Mouse (Mus musculus): ENCODE results near the gene Lgals7. TPM values are rescaled to one million over a fixed set of nuclear protein-coding genes. Genes with fewer than 3 reads are reported as not detected.
"Not testable (repeated sequence)": the region's sequence is repeated elsewhere in the genome, so short reads cannot be mapped to it uniquely, and the experiment has no call there.

Gene Lgals7
- polyA plus RNA-seq, 1 experiment: 0.12 TPM

GRCm38 (mm10) chr7:28867508-28868340 is 4.1 kb downstream of the Lgals7 start:
- not testable (repeated sequence) for H3K79me3 ChIP-seq (ENCODE audit: low read depth); H3K27me3 ChIP-seq (ENCODE audit: control insufficient read depth, insufficient read depth, insufficient read length); H3K4me3 ChIP-seq (ENCODE audit: insufficient read depth, poor library complexity, severe bottlenecking); H3ac ChIP-seq (ENCODE audit: control insufficient read depth, insufficient read length, low read depth); H3K36me3 ChIP-seq (ENCODE audit: control insufficient read depth, insufficient read depth); H3K79me2 ChIP-seq (ENCODE audit: control insufficient read depth, insufficient read depth)
- peak; percentile 66 for TF ChIP-seq CTCF (IDR thresholded peaks at IDR 0.05; ENCODE audit: control insufficient read depth, insufficient read depth, insufficient read length)

GRCm38 (mm10) chr7:28870901-28871664 is 7.4 kb downstream of the Lgals7 start:
- Histone ChIP-seq H3K27me3 (ENCODE audit: control insufficient read depth, insufficient read depth, insufficient read length) (no peaks in the 10 kb centered on the region), H3K79me2 (ENCODE audit: control insufficient read depth, insufficient read depth) (no peaks in the 10 kb centered on the region), H3ac (ENCODE audit: control insufficient read depth, insufficient read length, low read depth) (no peak overlapping the region), H3K79me3 (ENCODE audit: low read depth) (no peaks in the 10 kb centered on the region), H3K36me3 (ENCODE audit: control insufficient read depth, insufficient read depth) (no peaks in the 10 kb centered on the region), H3K4me3 (ENCODE audit: insufficient read depth, poor library complexity, severe bottlenecking) (no peak overlapping the region)
- no peak for TF ChIP-seq USF1 (IDR thresholded peaks at IDR 0.05; ENCODE audit: low read depth)

GRCm38 (mm10) chr7:28874565-28874964 is 10.9 kb downstream of the Lgals7 start:
- H3K79me3 ChIP-seq (ENCODE audit: low read depth): no peaks in the 10 kb centered on the region
- no peaks in the 10 kb centered on the region for H3K79me2 ChIP-seq (ENCODE audit: control insufficient read depth, insufficient read depth)
- H3ac ChIP-seq (ENCODE audit: control insufficient read depth, insufficient read length, low read depth): no peak overlapping the region
- no peak overlapping the region for H3K4me3 ChIP-seq (ENCODE audit: insufficient read depth, poor library complexity, severe bottlenecking)
- no peaks in the 10 kb centered on the region for H3K36me3 ChIP-seq (ENCODE audit: control insufficient read depth, insufficient read depth)
- TF ChIP-seq FOSL1 (IDR thresholded peaks at IDR 0.05; ENCODE audit: insufficient read depth, low read length, poor library complexity, severe bottlenecking): no peak
- no peak for TF ChIP-seq CTCF (IDR thresholded peaks at IDR 0.05; ENCODE audit: control insufficient read depth, insufficient read depth, insufficient read length)
- no peak for TF ChIP-seq MAX (IDR thresholded peaks at IDR 0.05)
- TF ChIP-seq USF1 (IDR thresholded peaks at IDR 0.05; ENCODE audit: low read depth): no peak
- no peak for TF ChIP-seq MYOG (IDR thresholded peaks at IDR 0.05; ENCODE audit: control insufficient read depth, extremely low read depth, insufficient read length)
- no peak for TF ChIP-seq MYOD1 (IDR thresholded peaks at IDR 0.05; ENCODE audit: control insufficient read depth, insufficient read length, low read depth)
- TF ChIP-seq CEBPB (IDR thresholded peaks at IDR 0.05; ENCODE audit: low read depth): no peak
- no peaks in the 10 kb centered on the region for H3K27me3 ChIP-seq (ENCODE audit: control insufficient read depth, insufficient read depth, insufficient read length)

GRCm38 (mm10) chr7:28876099-28876498 is 12.4 kb downstream of the Lgals7 start:
- no peaks in the 10 kb centered on the region for H3K79me2 ChIP-seq (ENCODE audit: control insufficient read depth, insufficient read depth)
- H3ac ChIP-seq (ENCODE audit: control insufficient read depth, insufficient read length, low read depth): no peak overlapping the region
- H3K79me3 ChIP-seq (ENCODE audit: low read depth): no peaks in the 10 kb centered on the region
- H3K27me3 ChIP-seq (ENCODE audit: control insufficient read depth, insufficient read depth, insufficient read length): no peaks in the 10 kb centered on the region
- no peaks in the 10 kb centered on the region for H3K36me3 ChIP-seq (ENCODE audit: control insufficient read depth, insufficient read depth)
- no peak for TF ChIP-seq USF1 (IDR thresholded peaks at IDR 0.05; ENCODE audit: low read depth)
- TF ChIP-seq CTCF (IDR thresholded peaks at IDR 0.05; ENCODE audit: control insufficient read depth, insufficient read depth, insufficient read length): no peak
- no peak for TF ChIP-seq FOSL1 (IDR thresholded peaks at IDR 0.05; ENCODE audit: insufficient read depth, low read length, poor library complexity, severe bottlenecking)
- no peak for TF ChIP-seq MAX (IDR thresholded peaks at IDR 0.05)
- H3K4me3 ChIP-seq (ENCODE audit: insufficient read depth, poor library complexity, severe bottlenecking): no peak overlapping the region

- Histone ChIP-seq H3K4me3 (ENCODE audit: insufficient read depth, poor library complexity, severe bottlenecking) (no peak overlapping the region), H3ac (ENCODE audit: control insufficient read depth, insufficient read length, low read depth) (no peak overlapping the region), H3K36me3 (ENCODE audit: control insufficient read depth, insufficient read depth) (no peaks in the 10 kb centered on the region), H3K27me3 (ENCODE audit: control insufficient read depth, insufficient read depth, insufficient read length) (no peaks in the 10 kb centered on the region), H3K79me2 (ENCODE audit: control insufficient read depth, insufficient read depth) (no peaks in the 10 kb centered on the region), H3K79me3 (ENCODE audit: low read depth) (no peaks in the 10 kb centered on the region)
- TF ChIP-seq USF1 (IDR thresholded peaks at IDR 0.05; ENCODE audit: low read depth) (no peak), MAX (IDR thresholded peaks at IDR 0.05) (no peak), FOSL1 (IDR thresholded peaks at IDR 0.05; ENCODE audit: insufficient read depth, low read length, poor library complexity, severe bottlenecking) (no peak), CEBPB (IDR thresholded peaks at IDR 0.05; ENCODE audit: low read depth) (no peak), CTCF (IDR thresholded peaks at IDR 0.05; ENCODE audit: control insufficient read depth, insufficient read depth, insufficient read length) (no peak), MYOG (IDR thresholded peaks at IDR 0.05; ENCODE audit: control insufficient read depth, extremely low read depth, insufficient read length) (no peak), MYOD1 (IDR thresholded peaks at IDR 0.05; ENCODE audit: control insufficient read depth, insufficient read length, low read depth) (no peak)
Measured at GRCm38 (mm10) chr7:28877155-28877554, 13.5 kb downstream of the Lgals7 start.

GRCm38 (mm10) chr7:28877856-28878255 is 14.2 kb downstream of the Lgals7 start:
- Histone ChIP-seq H3ac (ENCODE audit: control insufficient read depth, insufficient read length, low read depth) (no peak overlapping the region), H3K4me3 (ENCODE audit: insufficient read depth, poor library complexity, severe bottlenecking) (no peak overlapping the region), H3K79me3 (ENCODE audit: low read depth) (no peaks in the 10 kb centered on the region), H3K36me3 (ENCODE audit: control insufficient read depth, insufficient read depth) (no peaks in the 10 kb centered on the region), H3K79me2 (ENCODE audit: control insufficient read depth, insufficient read depth) (no peaks in the 10 kb centered on the region), H3K27me3 (ENCODE audit: control insufficient read depth, insufficient read depth, insufficient read length) (no peaks in the 10 kb centered on the region)
- TF ChIP-seq CTCF (IDR thresholded peaks at IDR 0.05; ENCODE audit: control insufficient read depth, insufficient read depth, insufficient read length) (no peak), MYOD1 (IDR thresholded peaks at IDR 0.05; ENCODE audit: control insufficient read depth, insufficient read length, low read depth) (no peak), MYOG (IDR thresholded peaks at IDR 0.05; ENCODE audit: control insufficient read depth, extremely low read depth, insufficient read length) (no peak), FOSL1 (IDR thresholded peaks at IDR 0.05; ENCODE audit: insufficient read depth, low read length, poor library complexity, severe bottlenecking) (no peak), MAX (IDR thresholded peaks at IDR 0.05) (no peak), CEBPB (IDR thresholded peaks at IDR 0.05; ENCODE audit: low read depth) (no peak), USF1 (IDR thresholded peaks at IDR 0.05; ENCODE audit: low read depth) (no peak)

All from C2C12 (cell line).